Comparison of ENCODE assay signal across 24 mouse cellular contexts in genomic region chr2:108783457-108783856, GRCm38 (mm10).
DNase-seq lines count a peak whose midpoint lies in the region; ATAC-seq lines count a peak whose summit lies in the region.
"Had no signal": no experiment of that assay in that cellular context is flagged by ENCODE, and none has a peak within 500 bp of the region (broad histone marks: within the 10 kb centered on the region; RNA-seq: fewer than 3 reads in every experiment).

No protein-coding gene starts in this region.

- H3K4me1 ChIP-seq in liver, embryonic 12.5 days = no peaks in the 10 kb centered on the region
- H3K4me1 ChIP-seq: embryonic facial prominence, embryonic 15.5 days; forebrain, embryonic 15.5 days; heart, embryonic 15.5 days; hindbrain, embryonic 13.5 days had no signal

- peak; percentile 12 for DNase-seq in kidney, adult 9 months
- DNase-seq in kidney, adult 11 months = no peak
- peak; percentile 39 for DNase-seq in fibroblast of lung, adult 2 months (ENCODE audit: low read depth)
- peak; percentile 7 for DNase-seq in large intestine, adult 2 months (ENCODE audit: low read depth, low spot score)
- DNase-seq in testis, postnatal 10 days (ENCODE audit: low spot score) = no peak
- no peak for DNase-seq in adrenal gland, postnatal 36 days
- DNase-seq: adrenal gland, postnatal 14 days; cerebellum, adult 18-20 months; cerebellum, adult 9-11 months; cerebellum, postnatal 36 days; embryo, embryonic 11 days; gastrocnemius, postnatal 14 days; heart, adult 2 months; heart, postnatal 14 days had no signal

- H3K4me3 ChIP-seq in liver, embryonic 12.5 days = no peak overlapping the region
- H3K4me3 ChIP-seq: embryonic facial prominence, embryonic 15.5 days; erythroblast, embryonic 14.5 days; forebrain, embryonic 15.5 days; heart, adult 2 months; heart, embryonic 15.5 days; hindbrain, embryonic 13.5 days had no signal

- no peak overlapping the region for H3K4me2 ChIP-seq in liver, embryonic 12.5 days
- H3K4me2 ChIP-seq: embryonic facial prominence, embryonic 15.5 days; forebrain, embryonic 15.5 days; heart, embryonic 11.5 days; heart, embryonic 15.5 days; hindbrain, embryonic 13.5 days had no signal

- H3K27ac ChIP-seq in liver, embryonic 12.5 days = no peak overlapping the region
- H3K27ac ChIP-seq: embryonic facial prominence, embryonic 15.5 days; forebrain, embryonic 15.5 days; heart, adult 2 months; heart, embryonic 15.5 days; hindbrain, embryonic 13.5 days; hindbrain, postnatal 0 days had no signal

- no peaks in the 10 kb centered on the region for H3K27me3 ChIP-seq in liver, embryonic 12.5 days (replicated peaks)
- H3K27me3 ChIP-seq: embryonic facial prominence, embryonic 15.5 days; forebrain, embryonic 15.5 days; heart, embryonic 15.5 days; hindbrain, embryonic 13.5 days had no signal

- no peaks in the 10 kb centered on the region for H3K9me3 ChIP-seq in liver, embryonic 12.5 days (replicated peaks)
- H3K9me3 ChIP-seq: embryonic facial prominence, embryonic 15.5 days; forebrain, embryonic 15.5 days; heart, embryonic 15.5 days; hindbrain, embryonic 13.5 days had no signal

- no peak for ATAC-seq in liver, embryonic 12.5 days
- ATAC-seq: CD4-positive, CD25-positive, alpha-beta regulatory T cell, adult 4 months; forebrain, embryonic 15.5 days; hindbrain, postnatal 0 days had no signal

- H3K36me3 ChIP-seq in liver, embryonic 12.5 days = no peaks in the 10 kb centered on the region
- H3K36me3 ChIP-seq: embryonic facial prominence, embryonic 15.5 days; forebrain, embryonic 15.5 days; G1E; heart, embryonic 15.5 days; hindbrain, embryonic 13.5 days had no signal

- H3K9ac ChIP-seq in liver, embryonic 12.5 days = no peak overlapping the region
- H3K9ac ChIP-seq: embryonic facial prominence, embryonic 15.5 days; forebrain, embryonic 15.5 days; heart, embryonic 15.5 days; hindbrain, embryonic 13.5 days had no signal

Comparison
In these comparisons a context has a peak if more than half of its experiments do, and no peak if none do; other contexts are left out.
1. DNase-seq: peak in kidney, adult 9 months (single experiment), fibroblast of lung, adult 2 months (single experiment) and large intestine, adult 2 months (single experiment); none in kidney, adult 11 months (single experiment), testis, postnatal 10 days (single experiment) and adrenal gland, postnatal 36 days (0 of 2).